7 mouse cellular contexts compared by ENCODE assay signal in the genomic region with DNA sequence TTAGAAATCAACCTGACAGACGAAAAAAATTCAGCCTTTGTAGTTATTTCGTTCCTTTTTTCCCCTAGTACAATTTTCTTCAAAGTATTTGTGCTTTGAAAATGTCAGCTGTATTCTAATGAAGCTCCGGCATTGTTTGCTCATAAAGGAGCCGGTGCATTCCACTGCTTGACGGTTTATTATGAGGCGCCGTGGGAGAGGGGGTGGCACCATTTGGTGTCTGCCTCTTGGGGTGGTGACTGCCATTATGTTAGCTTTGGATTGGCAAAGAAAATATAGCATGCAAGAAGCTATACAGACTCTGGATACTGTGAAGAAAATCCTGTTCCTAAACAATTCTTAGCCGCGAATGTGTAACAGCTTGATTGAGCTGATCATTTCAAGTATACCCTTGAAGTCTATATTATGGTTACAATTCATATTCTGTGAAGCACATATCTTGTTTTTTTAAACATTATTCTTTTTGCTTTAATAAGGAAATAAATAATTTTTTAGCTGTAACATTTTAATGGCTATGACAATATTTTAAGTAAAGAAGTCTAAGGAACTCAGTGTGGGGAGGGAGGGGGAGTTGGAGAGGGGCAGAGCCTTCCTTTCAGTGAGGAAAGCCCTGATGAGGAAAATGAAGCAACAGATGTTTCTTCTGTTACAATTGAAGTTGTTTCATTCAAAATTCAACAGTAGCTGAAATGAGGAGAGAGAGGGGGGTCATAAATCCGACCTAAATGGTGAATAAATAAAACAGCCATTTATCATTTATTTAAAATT.
DNase-seq lines count a peak whose midpoint lies in the region; ATAC-seq and TF ChIP-seq lines count a peak whose summit lies in the region.

No protein-coding gene starts in this region.

- H3K27ac ChIP-seq in CH12.LX (ENCODE audit: insufficient read depth, low read depth), result no peak overlapping the region
- peak overlapping the region; percentile 56 for H3K27ac ChIP-seq in embryonic facial prominence, embryonic 13.5 days
- H3K27ac ChIP-seq in hindbrain, embryonic 14.5 days, result peak overlapping the region; percentile 79

- H3K36me3 ChIP-seq in CH12.LX (replicated peaks in 1 of 2; ENCODE audit: control insufficient read depth in 1 of 2, insufficient read depth in 1 of 2, low read length in 1 of 2) (no peaks in the 10 kb centered on the region), myocyte (ENCODE audit: control insufficient read depth, insufficient read depth) (no peaks in the 10 kb centered on the region)
- no peaks in the 10 kb centered on the region for H3K36me3 ChIP-seq in embryonic facial prominence, embryonic 13.5 days
- H3K36me3 ChIP-seq in hindbrain, embryonic 14.5 days (replicated peaks; ENCODE audit: control insufficient read depth, insufficient read depth), result no peaks in the 10 kb centered on the region

- intact Hi-C loops in left cerebral cortex, postnatal 36 days (cut with DNase I), result no loop called here

- dilution Hi-C loops in CH12.LX (cut with MboI; ENCODE audit: extremely low pct_ligation_motif_present, extremely low pct_unique_long_range_greater_than_20kb, low sequenced_read_pairs), result no loop called here

- TF ChIP-seq POLR2A in CH12.LX (IDR thresholded peaks at IDR 0.05; ENCODE audit: low read depth, low read length), result no peak
- TF ChIP-seq POLR2A in myocyte (IDR thresholded peaks at IDR 0.05; ENCODE audit: insufficient read length, low read depth), result no peak

- in situ Hi-C loops in CH12.LX (cut with MboI; ENCODE audit: low pct_ligation_motif_present, low pct_unique_long_range_greater_than_20kb, low sequenced_read_pairs), result no loop called here

- H3ac ChIP-seq in myocyte (ENCODE audit: control insufficient read depth, insufficient read length), result no peak overlapping the region

- H3K4me2 ChIP-seq in CH12.LX (ENCODE audit: insufficient read depth, low read depth, poor library complexity, severe bottlenecking), result peak overlapping the region; percentile 93
- peak overlapping the region; percentile 71 for H3K4me2 ChIP-seq in embryonic facial prominence, embryonic 13.5 days
- H3K4me2 ChIP-seq in hindbrain, embryonic 14.5 days (replicated peaks), result peak overlapping the region; percentile 78
- H3K4me2 ChIP-seq in myocyte (ENCODE audit: low read depth), result peak overlapping the region; percentile 46

- no peaks in the 10 kb centered on the region for H3K27me3 ChIP-seq in CH12.LX (replicated peaks)
- no peaks in the 10 kb centered on the region for H3K27me3 ChIP-seq in embryonic facial prominence, embryonic 13.5 days
- H3K27me3 ChIP-seq in hindbrain, embryonic 14.5 days (ENCODE audit: control insufficient read depth, insufficient read depth, low read length), result no peaks in the 10 kb centered on the region
- H3K27me3 ChIP-seq in myocyte (ENCODE audit: control insufficient read depth, insufficient read depth, insufficient read length), result no peaks in the 10 kb centered on the region

- H3K79me2 ChIP-seq in CH12.LX (replicated peaks; ENCODE audit: control insufficient read depth, extremely low read depth, insufficient read depth, poor library complexity, severe bottlenecking), result no peaks in the 10 kb centered on the region
- H3K79me2 ChIP-seq in myocyte (ENCODE audit: control insufficient read depth, insufficient read depth), result no peaks in the 10 kb centered on the region

- ATAC-seq in embryonic facial prominence, embryonic 13.5 days (ENCODE audit: insufficient number of reproducible peaks, insufficient read depth, low FRiP score, low TSS enrichment, low read depth), result no peak
- ATAC-seq in hindbrain, embryonic 14.5 days (ENCODE audit: low FRiP score), result peak; percentile 75

- H3K4me1 ChIP-seq in CH12.LX (ENCODE audit: control insufficient read depth in 1 of 2, insufficient read depth in 2 of 2), result no peaks in the 10 kb centered on the region
- 0 out of 2 replicates have a peak, but pooled peaks cover 5% of the 10 kb centered on the region for H3K4me1 ChIP-seq in embryonic facial prominence, embryonic 13.5 days
- H3K4me1 ChIP-seq in hindbrain, embryonic 14.5 days (replicated peaks; ENCODE audit: control insufficient read depth, insufficient read depth, low read length), result 0 out of 2 replicates have a peak, but pooled peaks cover 4% of the 10 kb centered on the region

- peak overlapping the region in 2 of 3 experiments; percentile 42 to 50 for H3K4me3 ChIP-seq in CH12.LX (replicated peaks in 1 of 3; ENCODE audit: low read depth in 2 of 3, low read length in 2 of 3, poor library complexity in 1 of 3)
- peak overlapping the region; percentile 53 for H3K4me3 ChIP-seq in embryonic facial prominence, embryonic 13.5 days
- peak overlapping the region; percentile 42 for H3K4me3 ChIP-seq in hindbrain, embryonic 14.5 days (replicated peaks; ENCODE audit: low read length)
- H3K4me3 ChIP-seq in myocyte, result peak overlapping the region; percentile 24

- no peak for TF ChIP-seq RAD21 in CH12.LX (IDR thresholded peaks at IDR 0.05; ENCODE audit: low read depth, low read length)

- DNase-seq in CH12.LX (ENCODE audit: extremely low read depth) (no peak), MEL-GATA-1-ER (ENCODE audit: extremely low read depth, low read depth) (peak; percentile 36)
- peak; percentile 56 for DNase-seq in hindbrain, embryonic 14.5 days (ENCODE audit: low spot score)
- DNase-seq in left cerebral cortex, postnatal 36 days (ENCODE audit: low spot score in 2 of 2), result peak; percentile 15 to 20
- DNase-seq in thymus, postnatal 14 days, result peak; percentile 40

- TF ChIP-seq CTCF in CH12.LX (conservative IDR thresholded peaks at IDR 0.05 in 1 of 2, IDR thresholded peaks at IDR 0.05 in 1 of 2; ENCODE audit: low read depth in 2 of 2, low read length in 2 of 2), result no peak

- H3K9me3 ChIP-seq in CH12.LX (replicated peaks; ENCODE audit: low read length), result no peaks in the 10 kb centered on the region
- no peaks in the 10 kb centered on the region for H3K9me3 ChIP-seq in embryonic facial prominence, embryonic 13.5 days
- no peaks in the 10 kb centered on the region for H3K9me3 ChIP-seq in hindbrain, embryonic 14.5 days (ENCODE audit: control insufficient read depth, low read length)

- H3K9ac ChIP-seq in CH12.LX (ENCODE audit: insufficient read depth, low read depth), result peak overlapping the region; percentile 63; the same call in 1 of the 2 replicates
- peak overlapping the region; percentile 70 for H3K9ac ChIP-seq in embryonic facial prominence, embryonic 13.5 days
- peak overlapping the region; percentile 62 for H3K9ac ChIP-seq in hindbrain, embryonic 14.5 days

- no peak for TF ChIP-seq EP300 in CH12.LX (IDR thresholded peaks at IDR 0.05; ENCODE audit: low read length)

- 2% methylated on average over 10 of the region's 10 CpGs for WGBS in embryonic facial prominence, embryonic 13.5 days
- WGBS in hindbrain, embryonic 14.5 days, result under 1% methylated on average over 10 of the region's 10 CpGs

TF ChIP-seq in CH12.LX, 34 proteins besides CTCF, POLR2A, EP300 and RAD21:
- no peak for TF ChIP-seq MXI1 (IDR thresholded peaks at IDR 0.05; ENCODE audit: low read depth, low read length)
- no peak for TF ChIP-seq UBTF (IDR thresholded peaks at IDR 0.05; ENCODE audit: low read depth, low read length)
- TF ChIP-seq KAT2A (IDR thresholded peaks at IDR 0.05; ENCODE audit: insufficient replicate concordance, low read length), result no peak
- no peak for TF ChIP-seq NELFE (IDR thresholded peaks at IDR 0.05; ENCODE audit: low read depth, low read length)
- TF ChIP-seq ZNF384 (IDR thresholded peaks at IDR 0.05; ENCODE audit: low read depth, low read length), result no peak
- TF ChIP-seq HCFC1 (IDR thresholded peaks at IDR 0.05; ENCODE audit: low read depth, low read length), result no peak
- no peak for TF ChIP-seq ETS1 (conservative IDR thresholded peaks at IDR 0.05; ENCODE audit: low read depth, low read length)
- TF ChIP-seq ELF1 (IDR thresholded peaks at IDR 0.05; ENCODE audit: low read depth, low read length), result no peak
- TF ChIP-seq BHLHE40 (IDR thresholded peaks at IDR 0.05; ENCODE audit: low read depth, low read length), result no peak
- TF ChIP-seq MAX (IDR thresholded peaks at IDR 0.05; ENCODE audit: low read length), result no peak
- no peak for TF ChIP-seq RCOR1 (conservative IDR thresholded peaks at IDR 0.05; ENCODE audit: low read depth, low read length)
- no peak for TF ChIP-seq SMC3 (IDR thresholded peaks at IDR 0.05; ENCODE audit: low read depth, low read length)
- TF ChIP-seq MAZ (IDR thresholded peaks at IDR 0.05; ENCODE audit: low read depth, low read length), result no peak
- no peak for TF ChIP-seq JUND (conservative IDR thresholded peaks at IDR 0.05; ENCODE audit: low read depth, low read length)
TF ChIP-seq in CH12.LX: peak in this region for 0.

TF ChIP-seq in myocyte, 11 proteins besides CTCF, POLR2A, EP300 and RAD21:
- no peak for TF ChIP-seq TCF12 (IDR thresholded peaks at IDR 0.05; ENCODE audit: insufficient read depth, poor library complexity, severe bottlenecking)
- TF ChIP-seq USF1 (IDR thresholded peaks at IDR 0.05; ENCODE audit: low read depth), result no peak
- no peak for TF ChIP-seq MYOD1 (IDR thresholded peaks at IDR 0.05; ENCODE audit: control insufficient read depth in 1 of 3, insufficient read length in 2 of 3, low read depth in 2 of 3)
- no peak for TF ChIP-seq SRF (IDR thresholded peaks at IDR 0.05; ENCODE audit: control insufficient read depth, insufficient read length, low read depth)
- TF ChIP-seq POLR2AphosphoS2 (IDR thresholded peaks at IDR 0.05; ENCODE audit: insufficient read length, low read depth), result no peak
- no peak for TF ChIP-seq TCF3 (IDR thresholded peaks at IDR 0.05; ENCODE audit: insufficient read length, low read depth)
- TF ChIP-seq CEBPB (IDR thresholded peaks at IDR 0.05; ENCODE audit: insufficient read depth, poor library complexity, severe bottlenecking), result no peak
- no peak for TF ChIP-seq E2F4 (IDR thresholded peaks at IDR 0.05; ENCODE audit: insufficient read depth)
- TF ChIP-seq MYOG (IDR thresholded peaks at IDR 0.05; ENCODE audit: control insufficient read depth in 1 of 3, insufficient read depth in 1 of 3, insufficient read length in 2 of 3, low read depth in 2 of 3), result no peak
- no peak for TF ChIP-seq MAX (IDR thresholded peaks at IDR 0.05; ENCODE audit: low read depth)
- no peak for TF ChIP-seq REST (IDR thresholded peaks at IDR 0.05; ENCODE audit: insufficient read depth, insufficient read length)
TF ChIP-seq in myocyte: peak in this region for 0.
